Comparison of ENCODE assay signal across 13 mouse cellular contexts in the genomic region with DNA sequence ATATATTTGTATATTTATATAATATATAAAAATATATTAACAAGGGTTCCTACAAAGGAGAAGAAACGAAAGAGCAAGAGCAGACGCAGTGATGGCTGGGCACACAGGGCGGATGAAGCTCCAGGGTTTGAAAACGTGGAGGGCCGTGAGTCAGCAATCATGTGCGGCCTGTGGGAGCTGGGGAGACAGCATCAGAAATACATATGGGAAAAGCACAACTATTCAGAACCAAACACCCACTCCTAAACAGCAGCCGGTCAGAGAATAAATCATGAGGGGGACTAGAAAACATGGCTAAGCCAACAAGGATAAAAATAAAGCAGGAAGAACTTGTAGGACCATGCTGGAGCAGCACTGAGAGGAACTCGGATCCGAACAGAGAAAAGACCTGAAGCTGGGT. TPM values are rescaled to one million over a fixed set of nuclear protein-coding genes. Genes with fewer than 3 reads are reported as not detected.
"Had no signal": no experiment of that assay in that cellular context is flagged by ENCODE, and none has a peak within 500 bp of the region (broad histone marks: within the 10 kb centered on the region; RNA-seq: fewer than 3 reads in every experiment).

No protein-coding gene starts in this region.

- DNase-seq: kidney, adult 18-20 months; kidney, postnatal 10 days; kidney, postnatal 4 days; liver; lung, adult 2 months; lung, postnatal 36 days; midbrain, embryonic 14.5 days; thymus, postnatal 4 days had no signal

RNA-seq across cellular contexts. Expression of gene C130074G19Rik, which starts 25.8 kb away (rescaled TPM):
- total RNA-seq: megakaryocyte progenitor cell, adult 5-6 weeks; neutrophil, adult 5-6 weeks had no signal

RNA-seq across cellular contexts. Expression of gene Marc1, which starts 46.1 kb away (rescaled TPM):
- total RNA-seq: left cerebral cortex, postnatal 25 days; neutrophil, adult 5-6 weeks had no signal
- polyA plus RNA-seq: limb, embryonic 12.5 days; myocyte had no signal
